Mouse (Mus musculus) ES-E14 (cell line): ENCODE data around the gene Rpap1.

ENCODE experiments used
- CHD2 ChIP-seq: IDR thresholded peaks from 2 replicates; pipeline ENCODE4 v1.6.1; 2014; ENCODE audit warnings: mild to moderate bottlenecking, low read depth, low read length, inconsistent platforms
- HCFC1 ChIP-seq: IDR thresholded peaks from 2 replicates; pipeline ENCODE4 v1.6.1; 2012; ENCODE audit warnings: low read length, inconsistent platforms, borderline replicate concordance; ENCODE audit not compliant: insufficient read depth
- ZC3H11A ChIP-seq: IDR thresholded peaks from 2 replicates; pipeline ENCODE4 v1.6.1; 2012; ENCODE audit warnings: low read depth, mild to moderate bottlenecking, inconsistent platforms, low read length, borderline replicate concordance

- TF ChIP-seq CHD2 (no peak), HCFC1 (no peak), ZC3H11A (no peak)
Measured at GRCm38 (mm10) chr2:119743176-119743807, 44.0 kb downstream of the Rpap1 start.
